Mouse (Mus musculus): Measurements from ENCODE around the gene F2. TPM values are rescaled to one million over a fixed set of nuclear protein-coding genes. Genes with fewer than 3 reads are reported as not detected.

The F2 gene
- under 1 TPM; 0.11 to 0.13 TPM for total RNA-seq (2021)
- long read RNA-seq, experiment 1 = 0 reads
- long read RNA-seq, experiment 2, partial matches to known transcripts = 1 of 2 reads
- long read RNA-seq, experiment 2, other reads (novel, unspliced or antisense) = 1 of 2 reads

DNA sequence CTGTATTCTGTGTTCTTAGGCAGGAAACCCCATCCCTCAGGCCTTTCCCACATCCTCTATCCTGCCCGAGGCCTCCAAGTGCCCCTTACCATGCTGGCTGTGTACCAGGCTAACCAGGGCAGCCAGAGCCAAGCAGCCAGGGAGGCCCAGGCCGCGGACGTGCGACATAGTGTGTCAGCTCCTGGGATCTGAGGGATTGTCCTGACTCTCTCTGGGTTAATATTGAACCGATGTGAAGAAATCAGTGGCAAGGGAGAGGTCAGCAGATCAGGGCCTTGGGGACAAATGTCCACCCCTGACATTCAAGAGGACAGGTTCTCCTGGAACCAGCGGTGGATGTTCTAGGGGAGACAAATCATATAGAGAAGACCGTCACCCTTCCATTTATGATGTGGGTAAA is at the start of gene F2:
Gene F2 (minus strand): TSS at position 186 of the 400 bp plus-strand sequence.
- no peak for TF ChIP-seq CTCF (IDR thresholded peaks at IDR 0.05)
- no peak within 1 kb of the TSS for H3K4me3 ChIP-seq
- DNase-seq = no peak
- intact Hi-C loops (cut with DNase I) = no loop called here
- no peak within 1 kb of the TSS for H3K27ac ChIP-seq

DNA sequence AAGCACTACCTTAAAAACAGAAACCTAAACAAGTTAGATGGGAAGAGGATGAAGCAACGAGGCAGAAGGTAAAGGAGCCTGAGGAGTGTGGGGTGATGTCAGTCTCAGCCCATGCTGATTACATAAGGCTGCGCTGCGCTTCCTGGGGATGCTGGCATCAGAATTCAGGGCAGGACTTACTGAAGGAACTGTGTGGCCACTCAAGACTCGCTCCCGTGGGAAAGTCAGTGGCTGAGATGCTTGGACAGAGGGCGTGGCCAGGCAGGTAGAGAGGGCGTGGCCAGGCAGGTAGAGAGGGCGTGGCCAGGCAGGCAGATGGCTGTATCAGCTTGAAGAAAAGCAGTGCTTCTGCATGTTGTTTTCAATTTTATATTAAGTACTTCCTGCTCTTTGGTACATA is 47.7 kb upstream of the F2 start:
- Histone ChIP-seq H3K27ac (peak overlapping the region; percentile 16; the same call in 1 of the 2 replicates), H3K4me3 (no peak overlapping the region)
- no peak for TF ChIP-seq CTCF (IDR thresholded peaks at IDR 0.05)
- DNase-seq = no peak
- intact Hi-C loops (cut with DNase I) = no loop called here

DNA sequence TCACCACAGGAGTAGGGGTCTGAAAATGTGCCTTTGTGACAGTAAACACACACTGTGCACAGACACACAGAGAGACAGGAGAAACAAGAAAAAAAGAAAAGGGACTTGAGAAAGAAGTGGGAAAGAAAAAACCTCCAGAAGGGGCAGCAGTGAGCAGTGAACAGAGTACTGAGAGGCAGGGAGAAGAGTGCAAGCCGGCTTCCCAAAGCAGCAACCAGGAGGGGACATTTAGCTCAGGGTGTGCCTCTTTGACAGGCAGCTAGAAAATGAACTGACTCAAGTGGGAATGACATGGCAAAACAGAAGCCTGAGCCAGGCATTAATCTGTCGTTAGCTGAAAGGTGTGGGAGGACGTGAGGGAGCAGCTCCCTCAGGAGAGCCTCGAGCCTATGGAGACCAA is 46.6 kb upstream of the F2 start:
- Histone ChIP-seq H3K4me3 (no peak overlapping the region), H3K27ac (peak overlapping the region; percentile 64)
- no peak for DNase-seq
- intact Hi-C loops (cut with DNase I) = no loop called here
- TF ChIP-seq CTCF (IDR thresholded peaks at IDR 0.05) = peak; percentile 64

DNA sequence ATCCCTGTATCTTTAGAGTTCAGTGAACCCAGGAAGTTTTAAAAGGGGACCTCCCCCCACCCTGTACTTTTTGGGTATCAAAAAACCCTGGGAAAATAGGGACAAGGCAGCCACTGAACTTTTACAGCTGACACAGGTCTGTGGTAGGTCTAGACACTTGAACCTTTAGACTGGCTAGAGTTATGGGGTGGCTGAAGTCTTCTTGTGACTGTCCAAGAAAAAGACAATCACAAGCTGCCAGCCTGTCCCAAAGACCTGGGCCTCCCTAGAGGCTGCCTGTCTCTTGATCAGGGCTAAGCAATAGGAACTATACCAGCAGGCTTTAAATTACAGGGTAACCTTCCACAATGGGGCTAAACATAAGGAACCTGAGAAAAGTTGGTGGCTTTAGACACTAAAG is 40.7 kb upstream of the F2 start:
- Histone ChIP-seq H3K4me3 (no peak overlapping the region), H3K27ac (no peak overlapping the region)
- no peak for TF ChIP-seq CTCF (IDR thresholded peaks at IDR 0.05)
- intact Hi-C loops (cut with DNase I) = no loop called here
- no peak for DNase-seq

DNA sequence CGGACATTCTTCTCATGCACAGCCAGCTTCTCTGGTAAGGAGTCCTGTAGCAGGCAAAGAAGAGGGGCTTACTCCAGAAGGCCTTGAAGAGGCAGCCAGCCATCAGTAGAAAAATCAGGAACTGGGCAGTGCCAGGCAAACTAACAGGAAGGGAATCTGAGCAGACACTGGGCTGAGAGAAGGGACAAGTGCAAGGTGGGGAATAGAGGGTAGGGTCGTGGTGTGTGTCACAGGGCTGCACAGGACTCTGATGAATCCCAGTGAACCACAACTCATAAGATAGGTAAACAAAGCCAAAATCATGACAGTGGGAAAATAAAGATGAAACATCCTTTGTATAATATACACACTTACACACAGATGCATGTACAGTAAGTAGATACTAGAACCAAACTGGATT is 40.2 kb upstream of the F2 start:
- no peak for TF ChIP-seq CTCF (IDR thresholded peaks at IDR 0.05)
- Histone ChIP-seq H3K4me3 (no peak overlapping the region), H3K27ac (no peak overlapping the region)
- DNase-seq = no peak
- intact Hi-C loops (cut with DNase I) = no loop called here

DNA sequence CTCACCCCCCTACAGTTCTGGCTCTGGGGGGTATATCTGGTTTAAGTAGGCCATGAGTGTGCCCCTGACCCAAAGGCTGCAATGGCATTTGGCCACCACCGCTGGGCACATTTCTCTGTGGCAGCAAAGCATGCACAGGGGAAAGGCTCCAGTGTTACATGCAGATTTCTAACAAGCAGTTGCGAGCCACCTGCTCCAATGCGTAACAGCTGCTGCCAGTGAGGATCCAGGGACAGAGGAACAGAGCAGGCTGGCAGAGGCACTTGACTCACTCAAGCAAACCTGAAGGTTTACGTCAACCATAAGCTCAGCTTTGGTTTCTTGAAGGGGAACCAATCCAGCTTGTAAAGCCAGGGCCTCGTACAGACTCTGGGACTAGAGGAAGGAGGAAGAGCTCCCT is 38.7 kb upstream of the F2 start:
- no peak for TF ChIP-seq CTCF (IDR thresholded peaks at IDR 0.05)
- no peak for DNase-seq
- H3K4me3 ChIP-seq = no peak overlapping the region
- intact Hi-C loops (cut with DNase I) = no loop called here
- H3K27ac ChIP-seq = no peak overlapping the region

DNA sequence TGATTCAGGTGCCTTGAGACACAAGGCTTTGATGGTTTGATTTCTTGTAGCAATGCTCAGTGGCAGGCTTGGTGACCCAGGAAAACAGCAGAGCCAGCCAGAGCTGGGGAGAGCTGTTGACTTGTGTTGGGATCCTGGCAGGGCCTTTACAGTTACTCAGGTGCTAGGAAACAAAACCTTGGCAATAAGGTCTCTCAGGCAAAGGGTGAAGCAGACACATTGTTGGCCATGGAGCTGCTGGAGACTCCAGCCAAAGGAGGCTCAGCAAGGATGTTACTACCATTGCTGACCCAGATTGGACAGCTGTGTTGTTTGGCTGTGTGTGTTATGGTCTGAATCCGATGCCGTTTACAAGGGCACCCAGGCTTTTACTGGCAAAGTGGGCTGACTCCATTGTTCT is 37.4 kb upstream of the F2 start:
- TF ChIP-seq CTCF (IDR thresholded peaks at IDR 0.05) = no peak
- intact Hi-C loops (cut with DNase I) = no loop called here
- H3K4me3 ChIP-seq = no peak overlapping the region
- DNase-seq = no peak
- H3K27ac ChIP-seq = no peak overlapping the region; the same call in 1 of the 2 replicates

DNA sequence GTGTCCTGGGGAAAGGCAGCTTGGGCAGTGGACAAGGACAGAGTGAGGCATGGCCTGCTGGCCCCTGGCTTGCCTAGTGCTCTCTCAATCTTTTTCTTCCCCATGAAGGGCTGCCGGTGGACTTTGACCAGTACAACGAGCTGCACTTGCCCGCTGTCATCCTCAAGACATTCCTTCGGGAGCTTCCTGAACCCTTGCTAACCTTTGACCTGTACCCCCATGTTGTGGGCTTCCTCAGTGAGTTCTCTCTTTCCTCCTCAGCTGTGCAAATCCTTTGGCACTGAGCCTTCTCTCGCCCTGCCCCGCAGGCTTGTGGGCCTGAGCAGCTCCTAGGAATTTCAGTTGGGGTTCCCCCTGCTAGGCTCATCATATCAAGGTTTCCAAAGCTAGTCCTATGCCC is 33.8 kb upstream of the F2 start:
- no peak for DNase-seq
- intact Hi-C loops (cut with DNase I) = no loop called here
- no peak for TF ChIP-seq CTCF (IDR thresholded peaks at IDR 0.05)
- H3K4me3 ChIP-seq = no peak overlapping the region
- H3K27ac ChIP-seq = no peak overlapping the region

DNA sequence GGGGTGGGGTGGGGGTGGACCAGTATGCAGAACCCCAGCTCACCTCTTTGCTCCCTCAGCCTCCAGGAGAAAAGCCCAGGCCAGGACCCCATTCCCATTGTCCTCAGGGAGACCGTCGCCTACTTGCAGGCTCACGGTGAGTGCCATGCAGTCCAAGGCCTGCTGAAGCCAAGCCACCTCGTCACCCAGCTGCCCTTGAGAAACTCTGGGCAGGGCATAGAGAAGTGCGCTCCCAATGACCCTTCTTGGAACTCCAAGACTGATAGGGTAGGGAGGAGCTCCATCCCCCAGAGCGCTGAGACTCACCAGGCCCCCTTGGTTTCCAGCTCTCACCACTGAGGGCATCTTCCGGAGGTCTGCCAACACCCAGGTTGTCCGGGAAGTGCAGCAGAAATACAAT is 33.1 kb upstream of the F2 start:
- no peak for TF ChIP-seq CTCF (IDR thresholded peaks at IDR 0.05)
- no peak for DNase-seq
- intact Hi-C loops (cut with DNase I) = no loop called here

DNA sequence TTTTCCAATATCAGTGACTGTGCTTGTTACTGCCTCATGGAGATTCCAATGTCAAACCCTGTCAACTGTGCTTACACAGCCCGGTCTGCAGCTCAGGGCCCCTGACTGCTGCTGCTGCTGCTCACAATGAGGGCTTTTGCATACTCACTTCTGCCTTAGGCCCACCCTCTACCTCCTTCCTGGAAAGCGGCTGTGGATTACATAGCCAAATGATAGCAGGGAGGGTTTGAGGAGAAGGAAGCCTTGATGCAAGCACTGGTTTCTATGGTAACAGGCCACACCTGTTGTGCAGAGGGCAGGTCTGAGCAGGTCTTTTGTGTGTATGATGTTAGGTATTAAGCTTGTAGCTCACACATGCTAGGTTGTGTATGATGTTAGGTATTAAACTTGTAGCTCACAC is 31.5 kb upstream of the F2 start:
- intact Hi-C loops (cut with DNase I) = no loop called here
- Histone ChIP-seq H3K27ac (peak overlapping the region; percentile 24; the same call in 1 of the 2 replicates), H3K4me3 (no peak overlapping the region)
- TF ChIP-seq CTCF (IDR thresholded peaks at IDR 0.05) = no peak
- DNase-seq = no peak

More for the DNA sequence above, 33.1 kb upstream of the F2 start:
- no peak overlapping the region for H3K27ac ChIP-seq
- no peak overlapping the region for H3K4me3 ChIP-seq

DNA sequence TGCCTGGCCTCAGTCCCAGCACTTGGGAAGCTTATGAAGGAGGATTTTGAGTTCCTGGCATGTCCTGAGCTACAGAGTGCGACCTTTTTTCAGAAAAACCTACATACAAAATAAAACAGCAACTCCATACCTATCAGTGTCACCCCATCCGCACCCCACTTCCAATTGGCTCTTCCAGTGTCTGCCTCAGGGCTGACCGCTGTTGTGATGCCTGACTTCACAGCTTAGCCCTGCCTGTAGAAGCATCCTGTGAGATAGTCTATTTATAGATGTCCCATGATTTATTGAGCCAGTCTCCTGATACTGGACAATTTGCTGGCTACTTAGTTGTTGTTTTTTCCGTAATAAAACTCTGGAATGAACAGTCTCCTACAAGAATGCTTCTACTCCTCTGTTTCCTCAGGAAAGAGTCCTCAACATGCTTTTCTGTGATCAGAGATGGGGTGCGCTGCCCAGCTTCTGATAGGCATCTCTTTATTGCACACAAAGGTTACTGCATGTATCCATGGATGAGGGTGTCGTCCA is 30.2 kb upstream of the F2 start:
- H3K27ac ChIP-seq = peak overlapping the region; percentile 58
- DNase-seq = no peak
- intact Hi-C loops (cut with DNase I) = no loop called here
- no peak overlapping the region for H3K4me3 ChIP-seq
- no peak for TF ChIP-seq CTCF (IDR thresholded peaks at IDR 0.05)

DNA sequence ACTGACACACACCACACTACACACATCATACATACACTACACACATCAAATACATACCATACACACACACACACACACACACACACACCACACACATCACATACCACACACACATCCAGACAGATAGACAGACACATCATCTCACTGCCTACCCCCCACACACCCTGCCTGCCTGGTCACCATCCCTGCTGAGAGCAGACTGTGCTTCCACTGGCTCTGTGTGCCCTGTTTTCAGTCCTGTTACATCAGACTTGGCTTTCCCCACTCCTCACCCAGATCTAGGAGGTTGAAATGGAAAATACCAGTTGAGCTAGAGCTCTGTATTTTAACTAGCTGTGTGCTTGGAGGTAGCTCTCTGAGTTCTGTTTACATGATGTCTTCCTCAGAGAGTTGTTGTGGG is 28.6 kb upstream of the F2 start:
- H3K27ac ChIP-seq = no peak overlapping the region
- no peak overlapping the region for H3K4me3 ChIP-seq
- TF ChIP-seq CTCF (IDR thresholded peaks at IDR 0.05) = no peak
- no peak for DNase-seq
- intact Hi-C loops (cut with DNase I) = no loop called here

DNA sequence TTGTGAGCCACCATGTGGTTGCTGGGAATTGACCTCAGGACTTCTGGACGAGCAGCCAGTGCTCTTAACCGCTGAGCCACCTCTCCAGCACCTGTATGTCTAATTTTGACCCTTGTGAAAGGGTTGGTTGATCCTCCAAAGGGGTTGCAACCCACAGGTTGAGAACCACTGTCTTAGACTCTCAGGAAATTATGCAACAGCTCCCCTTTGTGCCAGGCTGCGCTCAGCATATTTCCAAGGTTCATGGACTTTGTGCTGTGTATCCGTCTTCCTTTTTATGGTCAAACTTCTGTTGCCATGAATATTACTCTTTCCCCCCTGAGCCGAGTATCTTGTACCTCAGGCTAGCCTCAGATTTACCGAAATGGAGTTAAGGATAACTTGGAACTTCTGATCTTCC is 24.8 kb upstream of the F2 start:
- intact Hi-C loops (cut with DNase I) = no loop called here
- H3K4me3 ChIP-seq = no peak overlapping the region
- H3K27ac ChIP-seq = no peak overlapping the region
- TF ChIP-seq CTCF (IDR thresholded peaks at IDR 0.05) = no peak
- DNase-seq = no peak

DNA sequence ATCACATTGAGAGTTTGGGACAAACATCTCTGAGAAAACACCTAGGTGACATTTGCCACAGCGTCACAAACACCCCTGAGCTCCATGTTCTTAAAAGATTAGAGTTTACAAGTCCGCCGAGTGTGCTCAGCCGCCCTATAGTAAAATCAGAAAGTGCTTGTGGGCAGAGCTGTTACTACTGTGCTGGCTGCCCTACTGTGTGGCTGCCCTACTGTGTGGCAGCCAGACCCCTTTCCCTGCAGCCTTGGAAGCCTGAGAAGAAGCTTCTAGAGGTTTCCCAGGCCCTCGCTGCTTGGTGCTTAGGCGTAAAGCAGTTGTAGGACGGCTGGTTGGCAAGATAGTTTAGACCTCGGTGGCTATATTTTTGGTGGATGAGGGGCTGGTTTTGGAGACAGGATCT is 23.4 kb upstream of the F2 start:
- no peak for DNase-seq
- Histone ChIP-seq H3K27ac (no peak overlapping the region), H3K4me3 (no peak overlapping the region)
- no peak for TF ChIP-seq CTCF (IDR thresholded peaks at IDR 0.05)
- intact Hi-C loops (cut with DNase I) = no loop called here

All from gastrocnemius, adult 2 months (tissue).